Mouse (Mus musculus): Measurements from ENCODE around the gene Hist1h4f.

- TF ChIP-seq EP300 (IDR thresholded peaks at IDR 0.05; ENCODE audit: low read depth) (no peak; the same call in 1 of the 2 replicates), CTCF (IDR thresholded peaks at IDR 0.05; ENCODE audit: low read depth) (no peak)
Observed at GRCm38 (mm10) chr13:23555839-23556416, 4.5 kb upstream of the Hist1h4f start.

Data from liver, postnatal 0 days (tissue).